Mouse (Mus musculus): ENCODE measurements around the gene Hoxb7.
A peak's percentile ranks its signal among the peaks of the same experiment; 100 is the strongest.

Gene Hoxb7

DNA sequence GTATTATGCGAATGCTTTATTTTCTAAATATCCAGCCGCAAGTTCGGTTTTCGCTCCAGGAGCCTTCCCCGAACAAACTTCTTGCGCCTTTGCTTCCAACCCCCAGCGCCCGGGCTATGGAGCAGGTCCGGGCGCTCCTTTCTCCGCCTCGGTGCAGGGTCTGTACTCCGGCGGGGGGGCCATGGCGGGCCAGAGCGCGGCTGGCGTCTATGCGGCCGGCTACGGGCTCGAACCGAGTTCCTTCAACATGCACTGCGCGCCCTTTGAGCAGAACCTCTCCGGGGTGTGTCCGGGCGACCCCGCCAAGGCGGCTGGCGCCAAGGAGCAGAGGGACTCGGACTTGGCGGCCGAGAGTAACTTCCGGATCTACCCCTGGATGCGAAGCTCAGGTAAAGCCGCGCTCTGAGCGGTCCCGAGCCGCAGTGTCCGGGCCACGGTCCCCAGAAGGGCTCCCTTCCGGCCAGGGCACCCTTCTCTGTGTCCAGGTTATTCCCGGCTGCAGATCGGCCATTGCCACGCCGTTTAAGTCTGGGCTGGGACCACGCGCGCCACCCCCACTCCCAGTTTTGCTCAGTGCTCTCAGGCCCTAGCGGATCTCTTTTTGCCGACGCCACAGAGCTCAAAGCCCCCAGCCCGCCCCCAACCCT, 439 bp downstream of the Hoxb7 start:
- DNase-seq: peak; percentile 70 to 86

- no peak for DNase-seq
These were observed 988 bp downstream of the Hoxb7 start for GRCm38 (mm10) chr11:96287411-96287810.

- DNase-seq: no peak
These were observed 2.2 kb downstream of the Hoxb7 start for GRCm38 (mm10) chr11:96288455-96289221.

GRCm38 (mm10) chr11:96289293-96289692, 2.9 kb downstream of the Hoxb7 start:
- DNase-seq: peak in 1 of 2 experiments; percentile 64

- DNase-seq: no peak
These were observed 3.4 kb downstream of the Hoxb7 start for GRCm38 (mm10) chr11:96289837-96290236.

DNA sequence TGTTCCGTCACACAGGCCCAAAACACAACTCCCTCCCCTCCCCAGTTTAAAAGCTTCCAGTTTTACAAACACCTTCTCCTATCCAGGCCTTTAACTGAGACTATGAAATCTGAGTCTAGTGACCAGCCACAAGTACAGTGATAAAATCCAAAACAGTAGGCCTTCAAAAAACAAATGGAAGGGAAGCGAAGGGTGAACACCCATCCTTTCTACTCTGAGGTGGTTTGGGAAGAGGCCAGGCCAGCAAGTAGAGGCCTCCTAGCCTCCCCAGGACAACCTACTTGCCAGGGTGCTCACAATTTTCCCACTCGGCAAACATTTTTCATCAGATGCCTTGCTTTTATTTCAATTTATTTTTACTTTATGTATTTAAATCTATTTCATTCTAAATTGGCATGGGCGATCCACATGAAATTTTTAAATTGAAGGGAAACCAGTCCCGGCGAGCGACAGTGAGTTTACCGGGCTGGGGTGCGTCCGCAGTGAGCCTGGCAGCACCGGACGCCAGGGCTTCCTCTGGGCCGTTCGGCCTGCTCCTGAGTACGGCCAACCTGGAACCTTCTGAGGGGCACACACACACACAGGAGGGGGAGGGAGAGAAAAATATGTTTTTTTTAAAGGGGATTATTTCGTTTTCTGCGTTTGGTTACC, 4.4 kb downstream of the Hoxb7 start:
- DNase-seq: peak in 1 of 2 experiments; percentile 65

GRCm38 (mm10) chr11:96291681-96292564, 5.5 kb downstream of the Hoxb7 start, which contains the start of gene Hoxb6:
Gene Hoxb6 (plus strand): TSS chr11:96292476.
- DNase-seq: peak; percentile 88 to 93

- DNase-seq: peak; percentile 69
These were observed 6.3 kb downstream of the Hoxb7 start for GRCm38 (mm10) chr11:96292565-96293301.

DNA sequence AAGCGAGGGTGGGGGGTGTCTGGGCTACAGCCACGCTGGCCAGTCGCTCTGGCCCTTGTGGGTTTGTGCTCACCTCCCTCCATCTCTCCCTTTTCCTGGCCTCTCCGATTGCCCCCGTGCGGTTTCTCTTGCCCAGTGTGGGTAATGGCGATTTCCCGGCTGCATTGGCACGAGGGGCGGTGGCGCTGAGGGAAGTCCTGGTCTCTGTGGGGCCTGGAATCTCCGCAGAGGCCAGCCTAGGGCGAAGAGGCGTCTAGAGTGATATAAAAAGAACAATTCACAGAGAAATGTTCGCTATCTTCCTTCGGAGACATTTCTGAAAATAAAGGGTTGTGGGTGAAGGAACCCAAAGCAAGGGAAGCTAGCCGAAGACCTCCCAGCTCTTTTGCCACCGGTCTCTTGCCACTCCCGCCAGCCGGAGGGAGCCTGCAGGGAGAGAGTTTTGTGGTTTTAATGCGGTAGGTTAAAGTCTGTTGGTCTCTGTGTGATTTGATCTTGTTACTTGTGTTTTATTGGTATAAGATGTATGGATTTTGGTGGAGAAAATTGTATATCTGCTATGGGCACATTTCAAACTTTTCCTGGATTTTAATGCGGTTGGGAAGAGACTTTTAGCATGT, 7.0 kb downstream of the Hoxb7 start:
- peak; percentile 57 to 75 for DNase-seq

GRCm38 (mm10) chr11:96294245-96295091, 8.0 kb downstream of the Hoxb7 start:
- peak; percentile 92 to 96 for DNase-seq

- DNase-seq: peak; percentile 89 to 94
These were observed 8.8 kb downstream of the Hoxb7 start for GRCm38 (mm10) chr11:96295092-96295835.

DNA sequence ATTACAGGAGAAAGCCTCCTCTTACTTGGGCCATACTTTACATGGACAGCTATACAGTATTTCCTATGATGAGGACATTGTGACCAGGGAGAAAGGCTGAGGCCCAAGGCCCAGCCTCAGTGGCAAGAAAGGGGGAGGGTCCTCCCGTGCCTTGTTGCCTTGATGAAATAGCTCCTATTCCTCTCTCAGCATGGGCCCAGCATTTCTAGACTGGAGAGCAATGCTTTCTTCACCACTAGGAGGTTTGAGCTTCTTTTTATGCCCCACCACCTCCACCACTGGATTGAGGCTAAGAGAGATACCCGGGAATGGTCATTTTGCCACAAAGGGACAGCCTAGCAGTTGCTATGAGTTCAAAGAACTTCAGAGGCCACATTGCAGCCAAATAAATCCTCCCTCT, 10.6 kb downstream of the Hoxb7 start:
- DNase-seq: no peak

- no peak for DNase-seq
These were observed 11.0 kb downstream of the Hoxb7 start for GRCm38 (mm10) chr11:96297428-96297827.

- DNase-seq: no peak
These were observed 11.7 kb downstream of the Hoxb7 start for GRCm38 (mm10) chr11:96297968-96298635.

DNA sequence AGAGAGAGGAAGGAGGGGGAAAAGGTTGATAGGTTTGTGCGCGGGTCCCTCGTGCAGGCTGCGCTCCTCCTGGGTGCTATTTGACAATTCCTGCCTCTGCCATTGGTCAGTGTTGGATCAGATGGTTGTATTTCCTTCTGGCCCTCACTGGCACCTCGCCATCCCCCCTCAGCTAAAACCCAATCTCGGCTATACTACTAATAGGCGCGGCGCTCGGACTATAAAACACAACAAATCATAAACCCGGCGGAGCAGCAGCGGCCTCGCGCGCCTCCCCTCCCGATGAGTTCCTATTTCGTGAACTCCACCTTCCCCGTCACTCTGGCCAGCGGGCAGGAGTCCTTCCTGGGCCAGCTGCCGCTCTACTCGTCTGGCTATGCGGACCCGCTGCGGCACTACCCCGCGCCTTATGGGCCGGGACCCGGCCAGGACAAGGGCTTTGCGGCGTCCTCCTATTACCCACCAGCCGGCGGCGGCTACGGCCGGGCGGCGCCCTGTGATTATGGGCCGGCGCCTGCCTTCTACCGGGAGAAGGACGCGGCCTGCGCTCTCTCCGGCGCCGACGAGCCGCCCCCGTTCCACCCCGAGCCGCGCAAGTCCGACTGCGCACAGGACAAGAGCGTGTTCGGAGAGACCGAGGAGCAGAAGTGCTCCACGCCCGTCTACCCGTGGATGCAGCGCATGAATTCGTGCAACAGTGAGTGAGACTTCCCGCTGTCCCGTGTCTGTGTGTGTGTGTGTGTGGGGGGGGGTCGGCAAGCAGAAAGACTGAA, 12.7 kb downstream of the Hoxb7 start:
- DNase-seq: peak; percentile 93 to 96

DNA sequence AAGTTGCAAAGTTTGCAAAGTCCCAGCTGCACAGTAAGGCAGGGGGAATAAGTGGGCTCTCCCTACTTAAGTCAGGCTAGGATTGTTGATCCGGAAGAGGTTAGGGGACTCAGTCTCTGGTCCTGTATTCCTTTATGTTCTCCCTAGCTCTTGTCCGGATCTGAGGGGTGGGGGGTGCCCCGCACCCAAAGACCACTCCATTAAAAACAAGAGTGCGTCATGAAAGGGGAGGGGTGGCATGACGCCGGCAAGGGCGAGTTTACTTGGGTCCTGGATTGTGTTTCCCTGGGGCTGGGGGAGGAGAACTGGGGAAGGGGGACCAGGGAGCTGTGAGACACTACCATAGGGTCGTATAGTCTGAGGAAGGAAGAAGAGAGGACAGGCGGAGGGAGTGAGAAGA, 13.4 kb downstream of the Hoxb7 start:
- DNase-seq: peak in 1 of 2 experiments; percentile 54

DNA sequence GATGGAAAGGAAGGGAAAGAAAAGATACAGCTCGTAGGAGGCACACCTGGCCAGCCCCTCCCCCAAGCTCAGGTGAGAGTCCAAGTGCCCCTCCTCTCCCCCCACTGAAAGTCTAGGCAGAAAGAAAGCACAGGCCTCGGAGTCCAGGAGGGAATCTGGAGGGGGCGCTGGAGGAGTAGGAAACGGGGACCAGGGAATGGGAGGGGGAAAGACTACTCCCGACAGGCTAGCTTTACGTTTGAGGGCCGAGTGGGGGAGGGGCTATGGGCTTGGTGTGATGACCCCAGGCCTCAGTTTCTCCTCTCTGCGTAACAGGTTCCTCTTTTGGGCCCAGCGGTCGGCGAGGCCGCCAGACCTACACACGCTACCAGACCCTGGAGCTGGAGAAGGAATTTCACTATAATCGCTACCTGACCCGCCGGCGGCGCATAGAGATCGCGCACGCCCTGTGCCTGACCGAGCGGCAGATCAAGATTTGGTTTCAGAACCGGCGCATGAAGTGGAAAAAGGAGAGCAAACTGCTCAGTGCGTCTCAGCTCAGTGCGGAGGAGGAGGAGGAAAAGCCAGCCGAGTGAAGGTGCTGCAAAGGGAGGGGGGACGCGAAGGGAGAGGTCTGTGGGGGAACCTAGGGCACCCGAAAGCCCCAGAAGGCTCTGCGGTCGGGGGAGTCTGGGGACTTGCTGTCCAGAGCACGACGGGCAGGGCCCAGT, 14.1 kb downstream of the Hoxb7 start:
- DNase-seq: peak; percentile 70 to 82

DNA sequence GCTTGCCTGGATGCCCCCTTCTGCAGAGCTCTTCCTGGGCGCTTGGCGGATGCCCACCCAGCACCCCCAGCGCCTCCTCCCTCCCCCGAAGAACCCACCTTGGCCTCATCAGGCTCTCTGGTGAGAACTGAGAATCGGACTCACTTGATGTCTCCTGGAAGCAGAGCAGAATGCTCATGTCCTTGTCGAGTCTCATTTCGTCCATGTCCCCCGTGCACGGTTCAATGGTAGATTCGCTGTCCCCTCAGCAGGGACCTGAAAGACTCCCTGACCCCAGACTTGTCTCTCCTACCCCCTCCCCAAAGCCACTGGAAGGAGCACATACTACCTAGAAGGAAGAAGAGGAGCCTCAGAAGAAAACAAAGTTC, 14.6 kb downstream of the Hoxb7 start:
- DNase-seq: no peak
